Mouse (Mus musculus) ES-Bruce4 (cell line): ENCODE measurements around the gene Col4a2. TPM values are rescaled to one million over a fixed set of nuclear protein-coding genes. Genes with fewer than 3 reads are reported as not detected.

Experiments
- H3K27ac ChIP-seq: 2 replicates; pipeline ENCODE4 v1.5.1; 2012; ENCODE audit warnings: low read length, inconsistent platforms; ENCODE audit not compliant: insufficient read depth
- H3K27me3 ChIP-seq: 2 replicates; pipeline ENCODE4 v1.6.1; 2012; ENCODE audit warnings: mild to moderate bottlenecking, low read length, inconsistent platforms; ENCODE audit not compliant: control insufficient read depth, poor library complexity, insufficient read depth, severe bottlenecking
- H3K36me3 ChIP-seq: 2 replicates; pipeline ENCODE4 v1.6.1; 2012; ENCODE audit warnings: inconsistent platforms, mild to moderate bottlenecking, low read length, moderate library complexity; ENCODE audit not compliant: control insufficient read depth, poor library complexity, insufficient read depth, severe bottlenecking
- H3K4me1 ChIP-seq: one replicate; pipeline ENCODE4 v1.8.1; 2011; ENCODE audit warnings: low read length; ENCODE audit not compliant: control insufficient read depth, insufficient read depth
- H3K4me3 ChIP-seq: 2 replicates; pipeline ENCODE4 v1.5.1; 2011; ENCODE audit warnings: low read depth, mild to moderate bottlenecking, low read length
- H3K9ac ChIP-seq: 2 replicates; pipeline ENCODE4 v1.6.1; 2012; ENCODE audit warnings: low read depth, mild to moderate bottlenecking, inconsistent platforms; ENCODE audit not compliant: poor library complexity, severe bottlenecking
- H3K9me3 ChIP-seq: replicated peaks from 2 replicates; pipeline ENCODE4 v1.6.1; 2012; ENCODE audit warnings: mild to moderate bottlenecking, low read length, inconsistent platforms; ENCODE audit not compliant: control insufficient read depth, poor library complexity, insufficient read depth, severe bottlenecking
- CTCF ChIP-seq: IDR thresholded peaks from one replicate; pipeline ENCODE4 v1.8.1; 2011; ENCODE audit warnings: low read depth, low read length
- EP300 ChIP-seq: IDR thresholded peaks from 2 replicates; pipeline ENCODE4 v1.6.1; 2011; ENCODE audit warnings: low read depth, low read length; ENCODE audit not compliant: insufficient read depth
- POLR2A ChIP-seq: IDR thresholded peaks from one replicate; pipeline ENCODE4 v1.8.1; 2011; ENCODE audit warnings: low read length; ENCODE audit not compliant: insufficient read depth
- polyA plus RNA-seq: library from polyadenylated mRNA; stranded (reverse); fragments of >200 nt; gene quantifications from 2 replicates; pipeline ENCODE4 v1.2.4, GENCODE M21; 2011; ENCODE audit warnings: low read depth; ENCODE audit not compliant: missing spikeins, insufficient read depth, insufficient read length

Col4a2 gene
- polyA plus RNA-seq, 1 experiment: 30.3 TPM

- H3K27me3 ChIP-seq: no peaks in the 10 kb centered on the region
- H3K9ac ChIP-seq: no peak overlapping the region
- H3K36me3 ChIP-seq: no peaks in the 10 kb centered on the region
- H3K4me1 ChIP-seq: no peaks in the 10 kb centered on the region
- no peak overlapping the region for H3K4me3 ChIP-seq
- no peaks in the 10 kb centered on the region for H3K9me3 ChIP-seq
- H3K27ac ChIP-seq: no peak overlapping the region
- TF ChIP-seq EP300: no peak
- no peak for TF ChIP-seq CTCF
- TF ChIP-seq POLR2A: no peak
Measured at GRCm38 (mm10) chr8:11369526-11370203, 57.1 kb downstream of the Col4a2 start.

GRCm38 (mm10) chr8:11371347-11371746 is 58.7 kb downstream of the Col4a2 start:
- H3K4me1 ChIP-seq: no peaks in the 10 kb centered on the region
- no peak for TF ChIP-seq EP300
- TF ChIP-seq CTCF: no peak
- TF ChIP-seq POLR2A: no peak
- H3K27me3 ChIP-seq: no peaks in the 10 kb centered on the region
- no peak overlapping the region for H3K9ac ChIP-seq
- H3K36me3 ChIP-seq: no peaks in the 10 kb centered on the region
- no peaks in the 10 kb centered on the region for H3K9me3 ChIP-seq
- H3K4me3 ChIP-seq: no peak overlapping the region
- H3K27ac ChIP-seq: no peak overlapping the region

- no peaks in the 10 kb centered on the region for H3K27me3 ChIP-seq
- H3K9ac ChIP-seq: no peak overlapping the region
- no peak overlapping the region for H3K4me3 ChIP-seq
- no peaks in the 10 kb centered on the region for H3K4me1 ChIP-seq
- TF ChIP-seq POLR2A: no peak
- no peak for TF ChIP-seq EP300
- no peak for TF ChIP-seq CTCF
- no peaks in the 10 kb centered on the region for H3K9me3 ChIP-seq
- H3K36me3 ChIP-seq: no peaks in the 10 kb centered on the region
- no peak overlapping the region for H3K27ac ChIP-seq
Measured at GRCm38 (mm10) chr8:11372080-11372479, 59.5 kb downstream of the Col4a2 start.

GRCm38 (mm10) chr8:11373643-11374325 is 61.2 kb downstream of the Col4a2 start:
- no peak for TF ChIP-seq POLR2A
- TF ChIP-seq CTCF: no peak
- TF ChIP-seq EP300: no peak
- Histone ChIP-seq H3K9ac (no peak overlapping the region), H3K27me3 (no peaks in the 10 kb centered on the region), H3K4me3 (no peak overlapping the region), H3K36me3 (no peaks in the 10 kb centered on the region), H3K9me3 (no peaks in the 10 kb centered on the region), H3K4me1 (no peaks in the 10 kb centered on the region), H3K27ac (no peak overlapping the region)

- H3K9ac ChIP-seq: no peak overlapping the region
- TF ChIP-seq EP300: no peak
- TF ChIP-seq POLR2A: no peak
- no peak for TF ChIP-seq CTCF
- H3K9me3 ChIP-seq: no peaks in the 10 kb centered on the region
- no peak overlapping the region for H3K27ac ChIP-seq
- no peaks in the 10 kb centered on the region for H3K4me1 ChIP-seq
- no peaks in the 10 kb centered on the region for H3K36me3 ChIP-seq
- no peak overlapping the region for H3K4me3 ChIP-seq
- H3K27me3 ChIP-seq: no peaks in the 10 kb centered on the region
Measured at GRCm38 (mm10) chr8:11374326-11375076, 61.9 kb downstream of the Col4a2 start.
